Mouse (Mus musculus) embryonic fibroblast, embryonic 13.5 days (primary cell): ENCODE data around the gene Orai1.

ENCODE experiments used
- CTCF ChIP-seq: IDR thresholded peaks from 2 replicates; pipeline ENCODE4 v1.5.1; 2011; ENCODE audit warnings: mild to moderate bottlenecking, control low read depth, low read length, moderate library complexity, borderline replicate concordance; ENCODE audit not compliant: insufficient read depth
- POLR2A ChIP-seq: IDR thresholded peaks from 2 replicates; pipeline ENCODE4 v1.6.1; 2011; ENCODE audit warnings: low read depth, mild to moderate bottlenecking, control low read depth, low read length, moderate library complexity

DNA sequence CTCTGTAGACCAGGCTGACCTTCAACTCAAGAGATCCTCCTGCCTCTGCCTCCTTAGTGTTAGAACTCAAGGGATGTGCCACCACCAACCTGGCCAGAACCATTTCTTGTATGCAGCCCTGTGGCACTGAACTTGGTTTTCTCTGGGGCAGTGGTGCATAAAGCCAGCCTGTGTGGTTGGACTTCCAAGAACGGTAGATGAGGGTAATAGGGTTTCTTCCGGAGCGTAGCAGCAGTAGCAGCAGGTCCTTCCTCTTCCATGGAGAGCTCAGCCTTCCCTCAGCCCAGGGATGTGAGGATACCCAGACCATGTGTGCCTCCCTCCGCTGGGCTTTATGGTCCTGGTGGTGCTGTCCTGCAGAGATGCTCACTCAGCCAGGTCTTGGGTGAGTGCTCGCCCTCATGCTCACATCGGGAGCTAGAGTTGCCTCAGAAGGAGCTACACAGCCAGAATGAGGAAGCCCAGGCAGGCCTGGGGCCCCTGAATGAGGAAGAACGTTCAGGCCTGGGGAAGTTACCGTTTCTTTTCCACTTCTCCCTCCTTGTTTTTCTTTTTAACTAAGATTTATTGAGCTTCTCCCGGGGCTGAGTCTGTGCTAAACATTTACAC lies 10.2 kb downstream of the Orai1 start:
- no peak for TF ChIP-seq CTCF
- no peak for TF ChIP-seq POLR2A
